Mouse (Mus musculus) liver, embryonic 11.5 days (tissue): ENCODE measurements around the gene Fermt3. TPM values are rescaled to one million over a fixed set of nuclear protein-coding genes. Genes with fewer than 3 reads are reported as not detected.
"Not testable (repeated sequence)": the region's sequence is repeated elsewhere in the genome, so short reads cannot be mapped to it uniquely, and the experiment has no call there.

Experiments
- ATAC-seq: fragments of 200-750 bp; cut with Nextera tagmentation; replicated peaks from 2 replicates; pipeline ENCODE4 v1.8.0; 2017; ENCODE audit warnings: moderate number of reproducible peaks, mild to moderate bottlenecking, moderate TSS enrichment, moderate library complexity; ENCODE audit not compliant: low FRiP score
- DNase-seq: peaks from one replicate; pipeline ENCODE4 v3.0.0-alpha.2; 2017; ENCODE audit warnings: low spot score
- H3K27ac ChIP-seq: fragments of 300-500 bp; sonication (generic); 2 replicates; pipeline ENCODE4 v1.5.1; 2014; ENCODE audit warnings: mild to moderate bottlenecking, low read depth, low read length, control low read depth
- H3K27me3 ChIP-seq: fragments of 300-500 bp; sonication (generic); replicated peaks from 2 replicates; pipeline ENCODE4 v1.6.1; 2014; ENCODE audit warnings: low read length, mixed read lengths; ENCODE audit not compliant: control insufficient read depth, insufficient read depth
- H3K36me3 ChIP-seq: fragments of 300-500 bp; sonication (generic); 2 replicates; pipeline ENCODE4 v1.6.1; 2014; ENCODE audit warnings: mild to moderate bottlenecking, low read length, moderate library complexity, mixed read lengths; ENCODE audit not compliant: control insufficient read depth, insufficient read depth
- H3K4me1 ChIP-seq: fragments of 300-500 bp; sonication (generic); replicated peaks from 2 replicates; pipeline ENCODE4 v1.6.1; 2014; ENCODE audit warnings: low read length, mixed read lengths; ENCODE audit not compliant: control insufficient read depth, insufficient read depth
- H3K4me2 ChIP-seq: fragments of 300-500 bp; sonication (generic); 2 replicates; pipeline ENCODE4 v1.6.1; 2014; ENCODE audit warnings: mild to moderate bottlenecking, control low read depth, moderate library complexity
- H3K4me3 ChIP-seq: fragments of 300-500 bp; sonication (generic); 2 replicates; pipeline ENCODE4 v1.5.1; 2014; ENCODE audit warnings: low read depth, low read length, control low read depth
- H3K9ac ChIP-seq: fragments of 300-500 bp; sonication (generic); 2 replicates; pipeline ENCODE4 v1.6.1; 2014; ENCODE audit warnings: low read depth, low read length, control low read depth
- H3K9me3 ChIP-seq: fragments of 300-500 bp; sonication (generic); 2 replicates; pipeline ENCODE4 v1.6.1; 2016; ENCODE audit warnings: low read length, inconsistent platforms, mixed read lengths; ENCODE audit not compliant: control insufficient read depth
- WGBS: fragments of 180-500 bp; shearing (Covaris S2); extraction: QIAGEN DNeasy Blood & Tissue Kit; methylation state at CpG from one replicate; pipeline ENCODE4 v1.1.7; 2014; 5-methylcytosine and 5-hydroxymethylcytosine counted together
- polyA plus RNA-seq: library from polyadenylated mRNA; unstranded; fragments of >200 nt; fragmentation: Nextera tagmentation; extraction: Ambion mirVana; gene quantifications from 2 replicates; pipeline ENCODE4 v1.2.1, GENCODE M21; 2014

Gene Fermt3
- polyA plus RNA-seq, 1 experiment from 2014 or later = 155 TPM

DNA sequence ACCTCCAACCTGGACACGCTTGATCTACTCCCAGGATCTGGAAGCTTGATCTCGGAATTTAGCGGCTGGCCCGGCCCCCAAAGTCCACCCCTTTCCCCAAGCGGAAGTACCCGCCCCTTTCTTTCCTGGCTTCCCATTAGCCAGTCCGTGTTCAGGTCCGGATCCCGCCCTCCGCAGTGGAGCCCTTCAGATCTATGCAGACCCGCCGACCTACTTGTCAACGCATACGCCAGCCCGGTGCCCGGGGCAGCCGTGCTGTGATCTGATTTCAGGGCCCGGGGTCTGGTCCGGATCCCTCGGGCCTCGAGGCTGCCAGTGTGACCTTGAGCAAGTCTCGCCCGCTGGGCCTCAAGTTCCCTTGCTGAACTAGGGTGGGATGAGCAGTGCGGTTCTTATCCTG lies 23.3 kb downstream of the Fermt3 start, which contains the start of the genes Nudt22 and Trpt1:
TSS of gene Nudt22 (minus strand) at position 112 of the 400 bp plus-strand sequence.
TSS of gene Trpt1 (plus strand) at position 126 of the 400 bp plus-strand sequence.
- WGBS = 1% methylated on average over 24 of the region's 24 CpGs
- peak within 1 kb of the TSS; percentile 46; the same call in 1 of the 2 replicates for H3K27ac ChIP-seq
- H3K9ac ChIP-seq = peak within 1 kb of the TSS; percentile 71
- peak; percentile 77 for ATAC-seq
- H3K4me2 ChIP-seq = peak within 1 kb of the TSS; percentile 90
- H3K4me1 ChIP-seq = peaks cover 31% of the 10 kb centered on the region
- peak within 1 kb of the TSS; percentile 64 for H3K4me3 ChIP-seq
- peaks cover 21% of the 10 kb centered on the region for H3K36me3 ChIP-seq
- no peaks in the 10 kb centered on the region for H3K9me3 ChIP-seq
- H3K27me3 ChIP-seq = no peaks in the 10 kb centered on the region
- peak; percentile 83 for DNase-seq

- H3K4me2 ChIP-seq = peak overlapping the region; percentile 90
- peaks cover 21% of the 10 kb centered on the region for H3K36me3 ChIP-seq
- WGBS = 42% methylated on average over 21 of the region's 21 CpGs
- DNase-seq (no peak), ATAC-seq (no peak)
- H3K27ac ChIP-seq = no peak overlapping the region
- H3K4me1 ChIP-seq = peaks cover 31% of the 10 kb centered on the region
- H3K9me3 ChIP-seq = no peaks in the 10 kb centered on the region
- H3K27me3 ChIP-seq = no peaks in the 10 kb centered on the region
- peak overlapping the region; percentile 64 for H3K4me3 ChIP-seq
- H3K9ac ChIP-seq = peak overlapping the region; percentile 71
Measured at GRCm38 (mm10) chr19:6995255-6995991, 23.8 kb downstream of the Fermt3 start.

DNA sequence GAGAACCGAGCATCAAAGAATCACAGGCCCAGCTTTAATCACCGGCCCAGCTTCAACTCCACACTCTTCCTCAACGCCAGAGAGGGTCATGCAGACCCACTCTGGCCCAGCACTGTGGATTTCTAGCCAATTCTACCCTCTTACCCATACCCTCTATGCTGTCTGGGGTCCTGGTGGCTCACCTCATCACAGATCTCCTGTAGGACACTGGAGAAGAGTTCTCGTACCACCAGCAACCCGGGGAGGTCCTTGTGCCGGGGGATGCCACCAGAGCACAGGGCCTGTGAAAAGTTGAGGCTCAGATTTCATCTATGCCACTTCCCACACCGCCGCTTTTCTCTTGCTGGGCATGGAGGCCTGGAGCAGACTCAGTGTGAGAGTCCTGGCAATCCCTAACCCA lies 24.8 kb downstream of the Fermt3 start:
- WGBS = 86% methylated on average over 8 of the region's 8 CpGs
- DNase-seq (no peak), ATAC-seq (no peak)
- H3K9me3 ChIP-seq = no peaks in the 10 kb centered on the region
- H3K4me3 ChIP-seq = peak overlapping the region; percentile 64; the same call in 1 of the 2 replicates
- H3K9ac ChIP-seq = peak overlapping the region; percentile 71; the same call in 1 of the 2 replicates
- H3K36me3 ChIP-seq = peaks cover 14% of the 10 kb centered on the region
- H3K4me1 ChIP-seq = peaks cover 31% of the 10 kb centered on the region
- peak overlapping the region; percentile 90 for H3K4me2 ChIP-seq
- no peaks in the 10 kb centered on the region for H3K27me3 ChIP-seq
- H3K27ac ChIP-seq = no peak overlapping the region

GRCm38 (mm10) chr19:6994002-6994401 lies 25.3 kb downstream of the Fermt3 start:
- H3K27ac ChIP-seq = no peak overlapping the region
- DNase-seq (no peak), ATAC-seq (no peak)
- H3K4me2 ChIP-seq = no peak overlapping the region
- H3K9me3 ChIP-seq = no peaks in the 10 kb centered on the region
- H3K9ac ChIP-seq = no peak overlapping the region
- WGBS = 82% methylated on average over 8 of the region's 8 CpGs
- H3K36me3 ChIP-seq = peaks cover 10% of the 10 kb centered on the region
- no peaks in the 10 kb centered on the region for H3K27me3 ChIP-seq
- H3K4me3 ChIP-seq = no peak overlapping the region
- peaks cover 31% of the 10 kb centered on the region for H3K4me1 ChIP-seq

DNA sequence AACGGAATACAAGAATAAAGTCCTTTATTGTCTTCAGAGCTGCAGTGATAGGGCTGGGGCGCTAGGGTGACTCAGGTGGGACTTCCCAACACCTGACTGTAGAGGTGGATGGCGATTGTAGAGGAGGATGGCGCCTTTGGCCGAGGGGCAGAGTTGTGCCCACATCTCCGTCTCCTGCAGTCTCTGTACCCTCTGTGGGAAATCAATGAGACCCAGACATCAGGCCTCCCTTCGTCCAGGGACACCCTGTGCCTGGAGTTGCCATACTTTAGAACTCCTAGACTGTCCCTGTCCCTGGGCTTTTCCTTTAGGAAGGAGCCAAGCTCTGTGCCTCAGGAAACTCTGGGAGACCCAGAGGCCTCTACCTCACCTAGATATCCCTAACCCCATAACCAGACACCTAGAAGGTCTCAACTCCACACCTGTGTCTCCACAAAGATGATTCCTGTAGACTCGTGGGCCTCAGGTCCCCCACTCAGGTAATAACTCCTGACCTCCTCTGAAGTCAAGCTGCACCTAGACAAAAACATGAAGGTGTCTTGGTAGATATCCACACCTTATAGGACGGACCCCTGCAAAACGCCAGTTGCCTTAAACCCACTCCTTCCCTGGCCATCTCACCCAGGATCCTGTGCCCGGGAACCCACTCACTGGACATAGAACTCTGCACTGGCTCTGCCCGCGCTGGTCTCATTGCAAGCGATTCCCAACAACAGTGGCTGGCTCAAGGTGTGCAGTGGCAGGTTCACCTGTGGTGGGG lies 26.1 kb downstream of the Fermt3 start:
- peak overlapping the region; percentile 92 for H3K4me2 ChIP-seq
- no peaks in the 10 kb centered on the region for H3K27me3 ChIP-seq
- H3K4me1 ChIP-seq = peaks cover 32% of the 10 kb centered on the region
- peak overlapping the region; percentile 65 for H3K4me3 ChIP-seq
- no peaks in the 10 kb centered on the region for H3K9me3 ChIP-seq
- peak overlapping the region; percentile 69 for H3K9ac ChIP-seq
- ATAC-seq (no peak), DNase-seq (no peak)
- 66% methylated on average over 14 of the region's 14 CpGs for WGBS
- peaks cover 2% of the 10 kb centered on the region; the same call in 1 of the 2 replicates for H3K36me3 ChIP-seq
- H3K27ac ChIP-seq = peak overlapping the region; percentile 50; the same call in 1 of the 2 replicates

DNA sequence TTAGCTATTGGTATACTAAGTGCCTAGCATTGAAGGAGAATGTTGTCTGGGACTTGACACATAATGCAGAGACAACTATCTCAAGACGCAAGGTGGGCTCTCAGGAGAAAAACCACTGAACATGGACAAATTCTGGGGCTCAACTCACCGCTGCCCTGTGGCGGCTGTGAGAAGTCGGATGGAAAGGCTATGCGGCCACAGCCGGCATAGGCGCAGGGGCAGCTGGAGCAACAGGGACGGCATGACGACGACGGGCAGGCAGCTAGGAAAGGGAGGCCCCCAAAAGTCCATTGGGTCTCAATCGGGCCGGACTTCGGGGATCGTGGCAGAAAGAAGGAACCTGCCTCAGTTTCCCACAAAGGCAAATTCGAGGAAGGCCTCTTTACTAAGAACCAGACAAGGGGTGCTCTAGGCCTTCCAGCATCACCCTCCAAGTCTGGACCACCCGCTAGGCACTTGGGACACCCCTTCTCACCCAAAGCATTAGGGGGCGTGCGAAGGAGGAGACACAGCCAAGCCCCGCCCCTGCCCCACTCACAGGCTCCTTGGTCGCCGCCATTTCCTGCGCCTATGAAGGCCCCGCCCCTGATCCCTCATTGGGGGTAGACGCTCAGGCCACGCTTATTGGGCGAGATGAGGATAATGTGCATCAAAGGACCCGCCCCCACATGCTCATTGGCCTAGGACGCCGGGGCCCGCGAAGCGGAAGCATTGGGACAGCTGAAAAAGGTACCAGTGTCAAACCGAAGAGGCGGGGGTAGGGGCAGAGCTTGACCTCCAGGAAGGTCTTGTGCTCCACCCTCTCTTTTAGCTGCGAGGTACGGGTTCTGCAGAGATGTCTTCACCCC lies 27.0 kb downstream of the Fermt3 start, which contains the start of gene Dnajc4:
TSS of gene Dnajc4 (minus strand) at position 562 of the 848 bp plus-strand sequence.
- DNase-seq (peak; percentile 92), ATAC-seq (peak; percentile 91)
- H3K27ac ChIP-seq = peak within 1 kb of the TSS; percentile 50; the same call in 1 of the 2 replicates
- H3K9me3 ChIP-seq = no peaks in the 10 kb centered on the region
- peaks cover 37% of the 10 kb centered on the region for H3K4me1 ChIP-seq
- no peaks in the 10 kb centered on the region for H3K27me3 ChIP-seq
- peak within 1 kb of the TSS; percentile 65 for H3K4me3 ChIP-seq
- 2% methylated on average over 37 of the region's 37 CpGs for WGBS
- H3K9ac ChIP-seq = peak within 1 kb of the TSS; percentile 69
- peak within 1 kb of the TSS; percentile 92 for H3K4me2 ChIP-seq
- H3K36me3 ChIP-seq = no peaks in the 10 kb centered on the region

DNA sequence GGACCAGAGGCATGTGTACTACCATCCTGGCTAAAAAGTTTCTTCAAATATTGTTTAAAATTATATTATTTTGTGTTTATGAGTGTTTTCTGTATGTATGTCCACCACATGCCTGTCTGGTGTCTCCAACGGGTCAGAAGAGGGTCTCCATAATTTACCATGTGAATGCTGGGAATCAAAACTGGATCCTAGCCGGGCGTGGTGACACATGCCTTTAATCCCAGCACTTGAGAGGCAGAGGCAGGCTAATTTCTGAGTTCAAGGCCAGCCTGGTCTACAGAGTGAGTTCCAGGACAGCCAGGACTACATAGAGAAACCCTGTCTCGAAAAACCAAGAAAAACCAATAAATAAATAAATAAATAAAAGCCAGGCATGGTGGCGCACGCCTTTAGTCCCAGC lies 28.1 kb downstream of the Fermt3 start:
- not testable (repeated sequence) for H3K27ac ChIP-seq, H3K4me2 ChIP-seq, H3K36me3 ChIP-seq, H3K9ac ChIP-seq, H3K27me3 ChIP-seq, H3K9me3 ChIP-seq, DNase-seq, H3K4me3 ChIP-seq, ATAC-seq
- peaks cover 36% of the 10 kb centered on the region for H3K4me1 ChIP-seq
- WGBS = 85% methylated on average over 6 of the region's 6 CpGs

- Histone ChIP-seq H3K27me3 (no peaks in the 10 kb centered on the region), H3K9me3 (no peaks in the 10 kb centered on the region)
- 88% methylated on average over 6 of the region's 6 CpGs for WGBS
Measured at GRCm38 (mm10) chr19:6990712-6991111, 28.6 kb downstream of the Fermt3 start.

More at GRCm38 (mm10) chr19:6990712-6991111, 28.6 kb downstream of the Fermt3 start:
- peaks cover 37% of the 10 kb centered on the region for H3K4me1 ChIP-seq
- no peak overlapping the region for H3K9ac ChIP-seq
- H3K4me3 ChIP-seq = no peak overlapping the region
- DNase-seq = no peak
- no peak overlapping the region for H3K4me2 ChIP-seq
- no peak overlapping the region for H3K27ac ChIP-seq
- ATAC-seq = no peak
- H3K36me3 ChIP-seq = no peaks in the 10 kb centered on the region; the same call in 1 of the 2 replicates
